Mouse (Mus musculus) left cerebral cortex, adult 18-20 months (tissue): ENCODE data around the gene Lmod3. TPM values are rescaled to one million over a fixed set of nuclear protein-coding genes. Genes with fewer than 3 reads are reported as not detected.

ENCODE experiments used
- DNase-seq, 2 experiments: peaks; one replicate each; pipeline ENCODE4 v3.0.0; 2021 to 2022; ENCODE audit warnings: low spot score in 2 of 2, mixed read lengths in 1 of 2
- total RNA-seq, 2 experiments: library from RNA; stranded (reverse); gene quantifications; 2 replicates each; pipeline ENCODE4 v1.2.3; 2021

The Lmod3 gene
- total RNA-seq, 2 experiments from 2014 or later = not detected

- DNase-seq = no peak
These were observed 48.2 kb downstream of the Lmod3 start for GRCm38 (mm10) chr6:97204252-97204869.

- DNase-seq = no peak
These were observed 50.1 kb downstream of the Lmod3 start for GRCm38 (mm10) chr6:97202477-97202876.

- no peak for DNase-seq
These were observed 52.1 kb downstream of the Lmod3 start for GRCm38 (mm10) chr6:97200437-97200836.

Other genes with a start within 250 kb of the Lmod3 start
- gene Fam19a4, start 192.3 kb downstream of the Lmod3 start, total RNA-seq = under 1 TPM; 0.30 to 0.40 TPM
- gene Eogt, start 103.6 kb downstream of the Lmod3 start, total RNA-seq = 10 to 100 TPM; 20.8 to 21.2 TPM
- 10 to 100 TPM; 49.7 to 54.4 TPM for gene Tmf1, start 73.6 kb downstream of the Lmod3 start, total RNA-seq
- 10 to 100 TPM; 70.9 to 74.3 TPM for gene Uba3, start 47.1 kb downstream of the Lmod3 start, total RNA-seq
- 100 to 1,000 TPM; 205 to 217 TPM for gene Arl6ip5, start 42.1 kb downstream of the Lmod3 start, total RNA-seq